Mouse (Mus musculus): ENCODE measurements around the gene Tarm1.

Tarm1 gene

DNA sequence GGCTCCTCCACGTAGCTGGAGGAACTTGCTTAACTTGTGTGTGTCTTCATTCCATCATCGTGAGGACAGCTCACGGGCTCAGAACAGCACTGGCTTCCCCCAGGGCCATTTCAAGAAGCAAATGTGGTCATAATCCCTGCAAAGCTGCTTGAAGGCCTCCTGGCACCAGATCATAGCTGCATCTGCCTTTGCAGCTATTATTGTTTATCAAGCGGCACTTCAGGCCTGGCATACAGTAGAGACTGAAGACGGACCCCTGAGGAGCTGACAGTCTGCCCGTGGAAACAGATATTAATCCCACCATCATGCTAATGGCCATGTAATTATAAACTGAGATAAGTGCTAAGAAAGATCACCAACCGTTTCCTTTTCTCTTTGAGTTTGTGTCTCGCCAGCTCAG is 61.9 kb downstream of the Tarm1 start:
- DNase-seq (ENCODE audit: low spot score in 2 of 2) = no peak

DNA sequence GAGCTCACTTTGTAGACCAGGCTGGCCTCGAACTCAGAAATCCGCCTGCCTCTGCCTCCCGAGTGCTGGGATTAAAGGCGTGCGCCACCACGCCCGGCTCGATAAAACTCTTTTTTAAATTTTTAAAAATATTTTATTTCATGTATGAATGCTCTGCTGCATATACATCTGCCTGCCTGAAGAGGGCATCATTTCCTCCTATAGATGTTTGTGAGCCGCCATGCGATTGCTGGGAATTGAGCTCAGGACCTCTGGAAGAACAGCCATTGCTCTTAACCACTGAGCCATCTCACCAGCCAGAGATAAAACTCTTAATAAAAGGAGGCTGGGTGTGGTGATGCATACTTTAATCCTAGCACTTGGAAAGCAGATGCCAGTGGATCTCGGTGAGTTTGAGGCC is 62.4 kb downstream of the Tarm1 start:
- DNase-seq (ENCODE audit: low spot score in 2 of 2) = no peak

DNA sequence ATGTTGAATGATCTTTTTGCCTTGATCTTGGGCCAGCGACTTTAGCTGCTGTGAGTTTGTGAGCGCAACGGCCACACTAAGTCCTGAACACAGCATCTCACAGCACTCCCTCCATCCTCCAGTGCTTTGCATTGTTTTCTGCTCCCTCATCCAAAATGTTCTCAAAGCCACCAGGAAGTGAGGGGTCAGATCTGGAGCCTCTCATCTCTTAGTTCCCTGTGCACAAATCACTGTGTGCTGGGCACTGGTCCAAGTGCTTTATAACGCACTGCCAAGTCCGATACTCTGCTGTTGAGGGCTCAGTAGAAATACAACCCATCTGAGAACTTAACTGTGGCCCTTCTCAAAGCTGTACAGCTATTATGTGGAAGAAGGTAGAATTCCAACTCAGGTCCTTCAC is 64.5 kb downstream of the Tarm1 start:
- DNase-seq (ENCODE audit: low spot score in 2 of 2) = no peak
